Mouse (Mus musculus) lung, embryonic 14.5 days (tissue): ENCODE measurements around the gene Tmem159. TPM values are rescaled to one million over a fixed set of nuclear protein-coding genes. Genes with fewer than 3 reads are reported as not detected.

Experiments used
- ATAC-seq: fragments of 200-750 bp; cut with Nextera tagmentation; 2 replicates; pipeline ENCODE4 v1.8.0; 2017; ENCODE audit warnings: mild to moderate bottlenecking, moderate TSS enrichment, moderate library complexity; ENCODE audit not compliant: insufficient read depth
- DNase-seq: peaks from one replicate; pipeline ENCODE4 v3.0.0-alpha.2; 2015
- H3K27ac ChIP-seq: fragments of 300-500 bp; sonication (generic); 2 replicates; pipeline ENCODE4 v1.5.1; 2014; ENCODE audit warnings: low read depth, mild to moderate bottlenecking, moderate library complexity
- H3K27me3 ChIP-seq: fragments of 300-500 bp; sonication (generic); 2 replicates; pipeline ENCODE4 v1.6.1; 2014; ENCODE audit warnings: low read length, control low read depth; ENCODE audit not compliant: insufficient read depth
- H3K36me3 ChIP-seq: fragments of 300-500 bp; sonication (generic); 2 replicates; pipeline ENCODE4 v1.6.1; 2014; ENCODE audit warnings: control low read depth; ENCODE audit not compliant: insufficient read depth
- H3K4me1 ChIP-seq: fragments of 300-500 bp; sonication (generic); 2 replicates; pipeline ENCODE4 v1.6.1; 2014; ENCODE audit warnings: antibody characterized with exemption, control low read depth; ENCODE audit not compliant: insufficient read depth
- H3K4me2 ChIP-seq: fragments of 300-500 bp; sonication (generic); 2 replicates; pipeline ENCODE4 v1.6.1; 2014; ENCODE audit warnings: mild to moderate bottlenecking
- H3K4me3 ChIP-seq: fragments of 300-500 bp; sonication (generic); 2 replicates; pipeline ENCODE4 v1.5.1; 2014; ENCODE audit warnings: low read depth, low read length
- H3K9ac ChIP-seq: fragments of 300-500 bp; sonication (generic); 2 replicates; pipeline ENCODE4 v1.6.1; 2014
- H3K9me3 ChIP-seq: fragments of 300-500 bp; sonication (generic); 2 replicates; pipeline ENCODE4 v1.6.1; 2016; ENCODE audit warnings: low read depth, low read length, control low read depth
- CTCF ChIP-seq: IDR thresholded peaks from 2 replicates; pipeline ENCODE4 v1.5.1; 2016; ENCODE audit warnings: antibody characterized with exemption, low read depth
- WGBS: fragments of 180-500 bp; shearing (Covaris S2); extraction: QIAGEN DNeasy Blood & Tissue Kit; methylation state at CpG from one replicate; pipeline ENCODE4 v1.1.7; 2014; 5-methylcytosine and 5-hydroxymethylcytosine counted together
- polyA plus RNA-seq: library from polyadenylated mRNA; unstranded; fragments of >200 nt; fragmentation: Nextera tagmentation; extraction: Ambion mirVana; gene quantifications from 2 replicates; pipeline ENCODE4 v1.2.1, GENCODE M21; 2014

Tmem159 gene
- polyA plus RNA-seq, 1 experiment from 2014 or later: 33.5 TPM

DNA sequence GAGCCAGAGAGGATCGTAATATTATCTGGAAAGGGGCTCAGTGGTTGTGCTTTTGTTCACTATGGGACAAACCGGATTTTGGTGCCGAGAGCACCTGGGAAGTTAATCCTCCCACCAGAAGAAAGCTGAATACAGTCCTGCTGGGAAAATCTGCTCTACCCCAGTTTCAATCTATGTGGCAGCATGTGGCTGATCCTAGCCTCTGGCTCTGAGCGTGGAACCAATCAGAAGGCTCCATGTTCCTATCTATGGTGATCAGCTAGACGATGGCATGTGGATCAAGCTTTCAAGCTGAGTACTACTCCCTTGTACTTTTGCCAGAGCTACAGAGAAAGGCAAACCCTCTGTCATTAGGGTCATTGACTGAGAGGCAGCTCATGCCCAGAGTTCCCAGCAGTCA is 9.1 kb upstream of the Tmem159 start:
- no peak overlapping the region for H3K27ac ChIP-seq
- no peak overlapping the region for H3K9ac ChIP-seq
- no peak overlapping the region for H3K4me2 ChIP-seq
- no peaks in the 10 kb centered on the region for H3K36me3 ChIP-seq
- H3K4me1 ChIP-seq: no peaks in the 10 kb centered on the region
- TF ChIP-seq CTCF: no peak
- no peak overlapping the region for H3K4me3 ChIP-seq
- 40% methylated on average over 5 of the region's 5 CpGs for WGBS
- no peaks in the 10 kb centered on the region for H3K27me3 ChIP-seq
- no peaks in the 10 kb centered on the region for H3K9me3 ChIP-seq
- ATAC-seq (no peak), DNase-seq (no peak)

DNA sequence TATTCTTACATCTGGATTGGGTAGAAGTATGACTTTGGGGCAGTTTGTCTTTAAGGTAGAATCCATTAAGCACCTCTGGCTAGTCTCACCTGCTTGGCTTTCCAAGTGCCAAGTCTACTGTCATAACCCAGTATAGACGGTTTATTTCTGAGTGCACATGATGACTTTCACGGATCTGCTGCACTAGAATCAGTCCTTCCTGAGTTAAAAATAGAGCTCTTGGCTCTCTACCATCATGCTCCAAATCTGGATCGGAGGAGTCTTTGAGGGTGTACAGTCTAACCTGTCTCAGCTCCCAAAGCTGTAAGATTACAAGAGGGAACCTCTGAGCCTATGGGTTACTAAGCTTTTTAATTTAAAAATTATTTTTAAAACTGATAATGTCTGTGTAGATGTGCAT is 7.9 kb upstream of the Tmem159 start:
- no peaks in the 10 kb centered on the region for H3K9me3 ChIP-seq
- no peak overlapping the region for H3K4me2 ChIP-seq
- H3K4me3 ChIP-seq: no peak overlapping the region
- H3K27me3 ChIP-seq: no peaks in the 10 kb centered on the region
- no peaks in the 10 kb centered on the region for H3K4me1 ChIP-seq
- H3K27ac ChIP-seq: no peak overlapping the region
- no peaks in the 10 kb centered on the region for H3K36me3 ChIP-seq
- H3K9ac ChIP-seq: no peak overlapping the region
- 75% methylated on average over 3 of the region's 3 CpGs for WGBS
- no peak for TF ChIP-seq CTCF
- ATAC-seq (no peak), DNase-seq (no peak)

DNA sequence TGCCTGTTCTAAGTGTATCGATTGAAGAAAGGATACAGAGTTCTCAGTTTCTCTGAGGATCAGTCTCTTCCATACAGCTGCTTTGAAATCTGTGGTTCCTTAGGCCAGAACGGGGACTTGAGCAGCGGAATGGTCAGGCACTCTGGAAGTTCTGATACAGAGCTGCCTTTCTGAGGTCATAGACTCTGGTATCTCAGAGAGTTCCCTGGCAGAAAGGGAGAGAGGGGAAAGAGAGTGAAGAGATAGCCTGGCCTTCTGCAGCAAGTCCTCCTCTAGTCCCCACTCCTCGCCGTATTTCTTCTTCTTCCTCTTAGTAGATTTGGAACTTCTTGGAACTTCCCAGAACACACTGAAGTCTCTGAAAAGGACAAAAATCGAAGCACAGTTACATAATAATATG is 7.0 kb upstream of the Tmem159 start, which contains the start of gene Dnah3:
Gene Dnah3 (minus strand): TSS at position 101 of the 400 bp plus-strand sequence.
- Histone ChIP-seq H3K36me3 (no peaks in the 10 kb centered on the region), H3K4me3 (no peak within 1 kb of the TSS)

DNA sequence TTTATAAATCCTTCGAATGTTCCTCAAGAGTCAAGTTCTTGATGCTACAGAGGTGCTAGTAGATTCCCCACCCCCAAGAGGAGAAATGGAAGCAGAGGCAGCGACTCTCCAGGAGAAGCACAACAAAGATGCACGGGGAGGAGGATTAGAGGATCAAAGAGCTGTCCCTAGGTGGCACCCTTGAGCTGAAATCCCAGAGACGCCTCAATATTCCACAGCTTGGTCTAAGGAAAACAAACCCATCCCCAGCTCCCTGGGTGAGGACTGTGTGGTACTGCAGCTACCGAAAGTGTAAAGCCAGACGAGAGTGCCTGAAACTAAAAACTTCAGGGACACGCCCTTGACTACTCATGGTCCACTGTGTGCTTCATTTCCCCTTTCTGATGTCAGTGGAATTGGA is 4.3 kb upstream of the Tmem159 start:
- H3K4me2 ChIP-seq: no peak overlapping the region
- peak; percentile 58 for ATAC-seq
- no peaks in the 10 kb centered on the region for H3K9me3 ChIP-seq
- H3K9ac ChIP-seq: no peak overlapping the region
- H3K4me1 ChIP-seq: no peaks in the 10 kb centered on the region
- TF ChIP-seq CTCF: peak; percentile 69
- WGBS: 5% methylated on average over 7 of the region's 7 CpGs
- H3K4me3 ChIP-seq: no peak overlapping the region
- H3K27me3 ChIP-seq: no peaks in the 10 kb centered on the region
- peak; percentile 88 for DNase-seq
- H3K27ac ChIP-seq: no peak overlapping the region
- no peaks in the 10 kb centered on the region for H3K36me3 ChIP-seq

More for the DNA sequence above, 7.0 kb upstream of the Tmem159 start, which contains the start of gene Dnah3:
- ATAC-seq (no peak), DNase-seq (no peak)
- H3K4me2 ChIP-seq: no peak within 1 kb of the TSS
- H3K9ac ChIP-seq: no peak within 1 kb of the TSS
- no peaks in the 10 kb centered on the region for H3K27me3 ChIP-seq
- no peak for TF ChIP-seq CTCF
- H3K9me3 ChIP-seq: no peaks in the 10 kb centered on the region
- H3K27ac ChIP-seq: no peak within 1 kb of the TSS
- WGBS: 78% methylated on average over 6 of the region's 6 CpGs
- H3K4me1 ChIP-seq: no peaks in the 10 kb centered on the region

DNA sequence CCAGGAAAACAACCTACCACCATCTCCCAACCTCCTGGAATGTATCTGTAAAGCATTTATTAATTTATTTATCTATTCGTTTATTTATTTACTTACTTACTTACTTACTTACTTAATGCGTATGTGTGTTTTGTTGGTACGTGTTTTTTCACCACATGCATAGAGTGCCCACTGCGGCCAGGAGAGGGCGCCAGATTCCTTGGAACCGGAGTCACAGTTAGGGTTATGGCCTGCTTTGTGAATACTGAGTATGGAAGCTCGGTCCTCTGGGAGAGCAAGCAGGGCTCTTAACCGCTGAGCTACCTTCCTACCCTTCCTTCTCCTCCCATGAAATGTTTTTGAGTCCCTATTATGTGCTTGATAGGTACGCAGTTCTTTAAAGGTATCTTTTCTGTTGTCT is 3.8 kb upstream of the Tmem159 start:
- Histone ChIP-seq H3K27me3 (no peaks in the 10 kb centered on the region), H3K4me1 (peaks cover 5% of the 10 kb centered on the region; the same call in 1 of the 2 replicates), H3K9me3 (no peaks in the 10 kb centered on the region), H3K36me3 (no peaks in the 10 kb centered on the region), H3K27ac (no peak overlapping the region), H3K4me2 (no peak overlapping the region), H3K4me3 (no peak overlapping the region), H3K9ac (no peak overlapping the region)
- TF ChIP-seq CTCF: peak; percentile 86
- DNase-seq (peak; percentile 91), ATAC-seq (no peak)
- 23% methylated on average over 9 of the region's 9 CpGs for WGBS

DNA sequence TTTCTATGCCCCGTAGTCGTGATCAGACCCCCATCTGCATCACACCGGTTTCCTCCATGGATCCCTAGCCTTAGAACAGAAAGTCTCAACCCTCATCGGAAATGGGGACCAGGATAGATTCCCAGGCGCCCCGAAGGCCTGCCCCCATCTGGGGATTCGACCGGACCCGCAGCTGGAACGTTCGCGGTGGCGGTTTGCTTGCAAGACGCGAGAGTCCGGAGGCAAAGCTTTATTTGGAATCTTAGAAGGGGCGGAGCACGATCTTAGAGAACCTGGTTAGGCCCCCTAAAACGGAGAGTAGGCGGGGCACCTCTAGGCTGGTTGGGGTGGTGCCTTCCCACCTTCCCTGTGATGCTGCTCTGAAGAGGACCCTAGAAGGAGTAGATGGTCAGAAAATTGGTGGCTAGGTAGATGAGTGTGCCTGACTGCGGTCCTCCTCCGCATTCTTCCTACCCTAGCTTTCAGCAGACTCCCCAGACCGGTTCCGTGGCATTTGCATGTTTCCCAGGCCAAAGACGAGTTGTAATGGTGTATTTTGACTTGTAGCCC is 940 bp downstream of the Tmem159 start:
- WGBS: 2% methylated on average over 25 of the region's 25 CpGs
- Histone ChIP-seq H3K9ac (peak overlapping the region; percentile 55), H3K4me2 (peak overlapping the region; percentile 83), H3K27me3 (no peaks in the 10 kb centered on the region), H3K9me3 (no peaks in the 10 kb centered on the region), H3K4me1 (peaks cover 7% of the 10 kb centered on the region; the same call in 1 of the 2 replicates), H3K36me3 (peaks cover 12% of the 10 kb centered on the region; the same call in 1 of the 2 replicates), H3K27ac (peak overlapping the region; percentile 45; the same call in 1 of the 2 replicates), H3K4me3 (peak overlapping the region; percentile 50)
- ATAC-seq (peak; percentile 40), DNase-seq (peak; percentile 78)
- TF ChIP-seq CTCF: no peak

DNA sequence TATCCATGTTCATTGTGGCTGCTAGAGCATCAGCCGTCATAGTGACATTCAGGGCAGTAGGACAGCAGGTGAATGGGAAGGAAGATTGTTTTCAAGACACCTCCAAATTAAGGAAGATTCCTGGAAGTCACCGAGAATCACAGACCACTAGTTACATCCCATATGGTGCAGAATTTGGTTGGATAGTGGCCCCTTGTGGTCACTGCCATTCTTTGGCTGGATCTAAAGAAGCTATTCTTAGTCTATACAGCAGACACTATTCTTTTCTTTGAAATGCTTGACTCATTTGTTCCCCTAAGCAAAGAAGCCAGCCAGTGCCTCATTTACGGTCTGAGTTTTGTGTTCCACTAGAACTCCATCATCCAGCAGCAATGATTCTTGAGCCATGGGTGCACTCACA is 2.8 kb downstream of the Tmem159 start:
- peak; percentile 50 for DNase-seq
- TF ChIP-seq CTCF: peak; percentile 40
- Histone ChIP-seq H3K9me3 (no peaks in the 10 kb centered on the region), H3K27me3 (no peaks in the 10 kb centered on the region), H3K36me3 (peaks cover 19% of the 10 kb centered on the region; the same call in 1 of the 2 replicates), H3K4me1 (peaks cover 7% of the 10 kb centered on the region; the same call in 1 of the 2 replicates), H3K27ac (no peak overlapping the region), H3K4me3 (no peak overlapping the region), H3K9ac (no peak overlapping the region), H3K4me2 (no peak overlapping the region)
- no peak for ATAC-seq
- WGBS: 72% methylated on average over 3 of the region's 3 CpGs
